Mouse (Mus musculus) lung, postnatal 4 days (tissue): ENCODE results near the gene Plgrkt.
"Not testable (repeated sequence)": the region's sequence is repeated elsewhere in the genome, so short reads cannot be mapped to it uniquely, and the experiment has no call there.

Source experiments
- DNase-seq, 2 experiments: peaks; one replicate each; pipeline ENCODE4 v3.0.0; 2021

Plgrkt gene

DNA sequence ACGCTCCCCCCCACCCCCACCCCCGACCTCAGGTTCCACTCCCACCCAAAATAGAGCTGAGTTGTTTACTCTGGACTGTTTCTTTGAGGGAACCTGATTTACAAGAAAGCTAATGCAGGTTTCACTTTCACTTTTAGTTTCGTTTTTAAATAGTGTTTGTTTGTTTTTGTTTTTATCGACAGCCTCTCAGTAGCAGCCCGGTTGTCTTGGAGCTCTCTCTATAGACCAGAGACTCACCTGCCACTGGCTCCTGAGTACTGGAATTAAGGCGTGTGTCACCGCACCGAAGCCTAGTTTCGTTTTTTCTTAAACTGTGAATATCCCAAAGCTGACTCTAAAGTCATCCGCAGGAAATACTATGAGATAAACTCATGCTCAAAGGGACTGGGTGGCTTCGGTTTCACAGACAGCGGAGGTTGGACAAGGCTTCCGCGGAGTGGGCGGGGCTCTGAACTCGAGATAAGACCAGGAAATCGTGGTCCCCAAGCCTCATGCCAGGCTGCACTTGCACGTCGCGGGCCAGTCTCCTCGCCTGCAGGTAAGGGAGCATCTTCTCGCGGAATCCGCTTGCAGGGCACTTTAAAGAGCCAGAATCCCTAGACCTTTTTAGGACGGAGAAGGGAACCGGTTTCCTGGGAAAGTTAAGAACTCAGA is at the start of gene Plgrkt, which contains the start of gene Cd274:
Gene Plgrkt, minus strand, starts transcription at position 422 of the 654 bp plus-strand sequence.
Gene Cd274, plus strand, starts transcription at position 487 of the 654 bp plus-strand sequence.
- DNase-seq, result peak; percentile 85 to 89

DNA sequence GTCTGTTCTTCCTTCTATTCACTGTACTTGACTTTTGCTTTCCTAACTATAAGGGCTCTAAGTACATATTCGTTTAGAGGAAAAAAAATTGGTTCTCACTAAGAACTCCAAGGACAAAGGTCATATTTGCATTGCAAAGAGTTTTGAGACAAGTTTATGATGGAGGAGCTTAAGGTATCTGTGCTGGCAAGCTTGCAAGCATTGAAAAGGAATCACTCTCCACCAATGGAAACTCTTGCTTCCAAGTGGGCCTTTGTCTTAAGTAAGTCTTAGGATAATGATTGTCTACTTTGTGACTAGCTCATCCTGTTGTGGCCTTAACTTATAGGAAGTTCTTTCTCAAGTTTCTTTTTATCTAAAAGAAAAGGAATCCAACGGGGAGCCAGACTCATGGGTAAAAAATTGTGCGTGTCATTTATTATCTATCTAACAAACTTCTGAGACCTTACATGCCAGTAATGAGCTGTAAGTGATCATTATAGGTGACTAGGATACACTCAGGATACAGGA is 49.3 kb upstream of the Plgrkt start:
- DNase-seq, result no peak

DNA sequence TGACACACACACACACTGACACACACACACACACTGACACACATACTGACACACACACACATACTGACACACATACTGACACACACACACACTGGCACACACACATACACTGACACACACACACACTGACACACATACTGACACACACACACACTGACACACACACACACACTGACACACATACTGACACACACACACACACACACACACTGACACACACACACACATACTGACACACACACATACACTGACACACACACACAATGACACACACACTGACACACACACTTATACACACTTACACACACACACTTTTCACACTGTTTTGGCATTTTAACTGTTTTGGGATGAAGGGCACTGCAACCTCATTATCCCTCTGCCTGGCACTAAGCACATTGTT is 47.7 kb upstream of the Plgrkt start:
- DNase-seq, result not testable (repeated sequence)

DNA sequence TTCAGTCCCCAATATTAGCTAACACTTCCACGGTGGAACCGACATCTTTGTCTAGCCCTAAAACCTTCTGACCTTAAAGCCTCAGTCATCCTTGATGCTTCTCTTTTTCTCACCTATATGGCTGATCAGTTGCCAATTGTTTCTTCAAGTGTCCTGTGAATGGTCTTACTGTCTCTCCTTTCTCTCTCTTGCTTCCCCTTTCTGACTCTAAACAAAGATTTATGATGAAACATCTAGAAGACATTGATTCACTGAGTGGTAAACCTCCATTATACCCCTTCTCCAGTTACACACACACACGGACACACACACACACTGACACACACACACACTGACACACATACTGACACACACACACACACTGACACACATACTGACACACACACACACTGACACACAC is 47.3 kb upstream of the Plgrkt start:
- DNase-seq, result no peak

DNA sequence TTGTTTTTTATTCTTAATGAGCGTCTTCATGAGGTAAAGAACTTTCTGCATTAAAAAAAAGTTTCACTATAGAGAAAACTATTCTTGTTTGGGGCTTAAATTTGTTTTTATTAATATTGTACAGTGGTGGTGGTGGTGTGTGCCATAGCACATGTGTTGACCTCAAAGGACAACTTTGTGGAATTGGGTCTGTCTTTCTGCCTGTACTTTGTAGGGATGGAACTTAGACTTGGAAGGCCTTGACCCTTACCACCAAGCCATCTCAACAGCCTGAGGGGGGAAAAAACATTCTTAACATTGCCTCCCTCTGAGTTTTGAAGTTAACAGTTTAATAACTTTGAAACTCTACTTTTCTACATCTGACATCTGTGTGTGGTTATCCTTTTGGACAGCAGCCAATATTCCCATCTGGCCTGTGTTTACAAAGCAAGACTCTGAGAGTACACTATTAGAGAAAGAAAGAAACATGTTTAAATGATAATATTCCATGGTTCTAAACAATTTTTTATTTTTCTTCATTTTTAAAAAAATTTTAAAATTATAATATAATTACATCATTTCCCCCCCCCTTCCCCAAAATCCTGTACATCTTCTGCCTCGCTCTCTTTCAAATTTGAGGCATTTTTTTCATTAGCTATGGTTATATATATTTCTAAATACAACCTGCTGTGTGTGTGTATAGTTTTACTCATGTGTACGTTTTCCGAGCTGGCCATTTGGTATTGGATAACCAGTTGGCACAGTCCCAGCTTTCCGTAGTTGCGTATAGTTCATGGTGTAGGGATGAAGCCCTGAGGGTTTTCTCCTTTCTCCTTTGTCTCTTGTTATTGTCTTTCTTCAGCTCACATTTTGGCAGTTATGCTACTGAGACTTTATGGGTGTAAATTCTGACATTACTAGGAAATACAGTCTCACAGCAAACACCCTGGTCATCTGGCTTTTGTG is 45.6 kb upstream of the Plgrkt start:
- no peak for DNase-seq

DNA sequence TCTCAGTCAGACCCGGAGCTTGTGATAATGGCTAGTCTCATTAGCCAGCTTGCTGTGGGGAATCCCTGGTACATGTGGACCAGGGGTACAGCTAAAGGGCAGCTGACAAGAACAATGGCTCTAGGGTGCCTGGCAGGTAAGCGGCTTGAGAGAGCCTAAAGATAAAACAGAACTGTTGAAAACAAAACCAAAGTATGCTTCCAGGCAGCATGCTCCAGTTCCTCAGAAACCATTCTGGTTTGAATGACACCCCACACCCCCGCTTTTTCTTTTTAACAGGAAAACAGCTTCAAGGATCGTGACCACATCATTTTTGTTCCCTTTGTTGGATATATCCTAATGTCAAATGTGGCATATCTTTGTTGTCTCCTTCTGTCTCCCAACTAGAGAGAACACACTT is 43.4 kb upstream of the Plgrkt start, which contains the start of gene Pdcd1lg2:
Gene Pdcd1lg2, plus strand, starts transcription at position 301 of the 400 bp plus-strand sequence.
- DNase-seq, result no peak

DNA sequence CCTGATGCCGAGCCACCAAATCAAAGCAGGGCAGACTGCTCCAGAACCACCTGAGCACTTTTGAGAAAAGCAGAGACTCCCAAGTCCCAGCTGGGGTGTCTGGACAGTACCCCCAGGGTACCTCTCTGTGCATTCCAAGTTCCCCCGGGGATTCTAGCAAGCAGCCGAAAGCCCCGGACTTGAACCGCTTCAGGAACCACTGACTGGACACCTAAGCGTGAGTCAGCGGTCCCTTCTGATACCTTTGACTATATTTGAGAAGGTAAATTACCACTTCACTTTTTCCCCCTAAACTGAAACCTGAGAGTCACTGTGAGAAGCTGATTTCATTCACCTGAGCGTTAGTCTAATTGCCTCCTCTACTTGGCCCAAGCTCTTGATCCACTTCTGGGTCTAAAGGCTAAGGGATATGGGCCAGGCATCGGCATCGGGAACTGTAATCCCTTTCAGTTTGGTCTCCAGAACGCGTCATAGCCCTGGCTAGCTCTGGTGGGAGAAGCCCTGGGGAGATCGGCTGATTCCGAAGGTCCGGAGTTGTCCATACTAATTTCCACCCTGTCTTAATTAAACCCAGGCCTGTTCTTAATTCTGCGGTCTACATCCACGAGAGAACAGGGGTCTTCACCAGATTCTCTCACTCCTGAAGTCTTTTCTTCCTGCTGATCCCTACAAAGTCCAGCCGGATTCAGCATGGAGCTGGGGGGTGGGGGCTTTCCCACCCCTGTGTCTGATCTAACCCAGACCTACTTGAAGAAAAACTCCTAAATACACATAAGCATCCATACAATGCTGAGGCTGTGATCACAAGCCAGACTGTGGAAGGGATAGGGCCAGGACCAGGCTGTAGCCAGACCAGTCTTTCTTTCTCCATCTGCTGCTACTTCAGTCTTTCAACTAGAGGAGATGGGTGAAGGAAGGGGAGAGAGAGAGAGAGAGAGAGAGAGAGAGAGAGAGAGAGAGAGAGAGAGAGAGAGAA is 39.1 kb upstream of the Plgrkt start:
- DNase-seq, result no peak

DNA sequence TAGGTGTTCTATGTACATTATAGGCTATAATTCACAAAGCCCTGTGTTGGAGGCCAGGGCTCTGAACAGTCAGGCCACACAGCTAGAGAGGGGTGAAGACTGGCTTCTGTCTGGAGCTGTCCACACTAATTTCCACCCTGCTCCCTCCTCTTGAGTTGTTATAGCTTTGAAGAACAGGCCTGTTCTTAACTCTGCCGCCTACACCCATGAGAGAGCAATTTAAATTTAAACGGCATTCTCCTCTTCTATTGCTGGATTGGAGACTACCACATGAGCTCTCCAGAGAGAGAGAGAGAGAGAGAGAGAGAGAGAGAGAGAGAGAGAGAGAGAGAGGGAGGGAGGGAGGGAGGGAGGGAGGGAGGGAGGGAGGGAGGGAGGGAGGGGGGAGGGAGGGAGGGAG is 38.2 kb upstream of the Plgrkt start:
- DNase-seq, result no peak

DNA sequence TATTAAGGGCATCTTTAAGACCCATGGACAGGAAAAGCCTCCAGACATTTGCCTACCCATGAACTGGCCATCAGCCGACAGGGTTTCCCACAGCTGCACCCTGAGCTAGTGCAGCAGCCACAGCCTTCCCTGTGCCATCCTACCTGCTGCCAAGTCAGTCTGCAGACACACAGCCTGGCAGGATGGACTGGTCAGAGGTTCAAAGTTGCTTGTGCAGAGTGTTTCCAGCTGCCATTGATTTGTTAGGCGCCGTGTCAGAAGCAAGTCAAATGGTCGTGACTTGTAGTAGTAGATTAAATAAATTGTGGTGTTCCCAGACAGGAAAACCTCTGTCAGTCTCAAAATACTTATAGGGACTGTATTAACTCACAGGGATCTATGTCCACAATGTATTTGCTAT is 36.1 kb upstream of the Plgrkt start:
- no peak for DNase-seq

DNA sequence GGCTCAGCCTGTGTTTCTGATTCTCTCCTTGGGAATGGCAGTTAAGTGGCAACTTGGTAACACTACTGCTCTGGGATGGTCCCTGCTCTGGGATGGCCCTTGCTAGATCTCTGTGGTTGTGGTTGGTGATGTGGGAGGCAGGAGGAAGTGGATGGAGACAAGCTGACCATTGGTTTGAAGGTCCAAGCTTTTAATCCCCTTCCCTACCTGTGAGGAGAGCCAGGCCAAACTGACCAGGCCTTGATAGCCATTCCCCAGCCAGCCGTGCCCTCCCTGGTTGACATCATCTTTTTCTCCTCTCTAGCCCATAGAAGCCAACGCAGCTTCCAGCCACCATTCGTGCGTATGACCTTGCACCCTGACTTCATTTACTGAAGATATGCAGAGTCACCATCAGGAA is 35.4 kb upstream of the Plgrkt start:
- DNase-seq, result no peak

DNA sequence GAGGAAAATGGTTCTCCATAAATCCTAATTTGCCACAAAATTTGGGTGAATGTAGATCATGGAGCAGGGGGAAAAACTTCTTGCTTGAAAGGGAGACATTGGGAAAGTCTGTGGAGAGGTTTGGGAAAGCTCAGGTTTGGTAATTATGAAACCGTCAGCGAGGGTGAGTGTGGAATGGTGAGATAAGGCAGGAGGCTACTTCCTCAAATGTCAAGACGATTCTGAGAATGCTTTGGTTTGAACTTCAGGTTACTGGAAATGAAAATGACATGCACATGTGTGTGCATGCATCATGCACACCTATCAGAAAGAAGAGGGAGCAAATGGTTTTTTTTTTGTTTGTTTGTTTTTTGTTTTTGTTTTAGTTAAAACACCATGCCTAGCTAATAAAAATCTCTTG is 33.3 kb upstream of the Plgrkt start:
- DNase-seq, result no peak

DNA sequence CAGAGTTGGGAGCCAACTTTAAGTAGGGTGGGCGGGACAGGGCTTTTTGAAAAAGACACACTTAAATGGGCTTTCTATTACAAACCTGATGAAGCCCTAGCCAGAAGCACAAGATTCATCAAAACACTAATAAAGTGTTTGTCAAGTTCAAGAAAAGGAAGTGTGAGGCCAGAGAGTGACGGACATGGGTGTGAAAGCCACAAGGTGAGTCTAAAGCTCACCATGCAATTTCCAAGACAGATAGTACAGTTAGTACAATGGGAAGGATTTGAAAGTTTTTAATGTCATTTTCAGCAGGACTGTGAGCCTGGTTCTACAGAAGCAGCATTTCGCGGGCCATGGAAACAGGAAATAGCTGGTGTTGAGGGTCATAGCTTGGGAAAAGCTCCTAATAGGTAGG is 32.6 kb upstream of the Plgrkt start:
- no peak for DNase-seq

DNA sequence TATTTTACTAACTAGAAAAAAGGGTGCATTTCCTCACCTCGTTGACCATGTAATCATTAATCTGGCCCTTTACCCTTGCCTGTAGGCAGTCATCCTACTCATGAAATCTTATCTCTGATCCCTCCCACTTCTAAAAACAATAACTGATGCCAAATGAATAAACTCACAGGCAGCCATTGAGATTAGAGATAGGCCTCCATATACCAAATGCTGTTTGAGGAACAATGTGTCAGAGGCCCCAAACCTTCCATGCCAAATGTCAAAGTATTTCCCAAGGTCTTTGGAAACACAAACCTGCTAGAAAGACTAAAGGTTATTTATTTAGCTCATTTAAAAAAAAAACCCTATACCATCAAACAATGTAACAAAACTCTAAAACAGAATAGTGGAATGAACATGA is 29.2 kb upstream of the Plgrkt start:
- DNase-seq, result no peak

DNA sequence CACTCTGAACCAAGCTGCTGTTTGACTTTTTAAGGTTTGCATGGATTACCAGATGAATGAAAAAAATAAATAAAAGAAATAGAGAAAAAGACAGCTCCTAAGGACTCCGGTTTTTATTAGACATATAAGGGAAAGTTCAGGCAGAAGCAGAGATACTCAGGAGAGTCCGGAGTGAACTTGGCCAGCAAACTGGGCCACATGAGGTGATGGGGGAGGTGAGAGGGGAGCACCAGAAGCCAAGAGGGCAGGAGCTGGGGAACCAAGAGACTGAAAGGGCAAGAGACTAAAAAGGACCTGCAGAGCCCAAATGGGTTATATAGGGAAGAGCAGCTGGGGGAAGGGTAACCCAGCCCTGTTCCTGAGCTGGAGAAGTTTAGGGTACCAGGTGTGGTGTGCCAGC is 27.5 kb upstream of the Plgrkt start:
- DNase-seq, result no peak

DNA sequence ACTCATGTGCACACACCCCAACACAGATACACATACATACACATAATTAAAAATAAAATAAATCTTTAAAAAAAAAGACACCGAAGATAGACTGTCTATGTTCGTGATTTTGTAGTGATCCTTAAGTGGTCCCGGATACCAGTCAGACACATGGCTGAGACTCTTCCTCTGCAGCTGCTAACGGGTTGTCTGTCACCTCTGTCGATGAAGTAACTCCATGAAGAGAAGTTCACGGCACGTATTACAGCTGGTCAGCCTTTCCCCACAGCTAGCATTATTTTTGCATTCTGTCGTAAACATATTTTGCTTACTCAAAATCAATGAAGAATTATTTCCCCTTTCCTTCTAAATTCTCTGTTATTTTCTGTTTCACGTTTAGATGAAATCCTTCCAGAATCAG is 26.1 kb upstream of the Plgrkt start:
- DNase-seq, result no peak

DNA sequence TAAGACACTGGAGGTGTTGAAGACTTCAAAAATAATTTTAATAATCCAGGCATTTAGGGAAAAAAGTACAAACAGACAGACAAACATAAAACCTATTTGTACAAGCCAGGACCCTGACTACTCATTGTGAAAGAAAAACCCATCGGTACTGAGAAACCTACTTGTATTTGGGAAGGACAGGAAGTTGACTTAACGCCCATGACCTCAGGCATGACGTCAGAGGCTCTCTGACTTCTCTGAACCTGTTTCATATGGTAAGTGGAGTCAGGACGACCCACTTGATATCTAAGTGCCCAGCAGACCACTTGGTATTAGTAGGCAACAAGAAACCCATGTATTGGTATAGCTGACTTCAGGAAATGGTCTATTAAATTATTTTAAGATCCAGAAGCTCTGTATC is 24.1 kb upstream of the Plgrkt start:
- DNase-seq, result no peak

DNA sequence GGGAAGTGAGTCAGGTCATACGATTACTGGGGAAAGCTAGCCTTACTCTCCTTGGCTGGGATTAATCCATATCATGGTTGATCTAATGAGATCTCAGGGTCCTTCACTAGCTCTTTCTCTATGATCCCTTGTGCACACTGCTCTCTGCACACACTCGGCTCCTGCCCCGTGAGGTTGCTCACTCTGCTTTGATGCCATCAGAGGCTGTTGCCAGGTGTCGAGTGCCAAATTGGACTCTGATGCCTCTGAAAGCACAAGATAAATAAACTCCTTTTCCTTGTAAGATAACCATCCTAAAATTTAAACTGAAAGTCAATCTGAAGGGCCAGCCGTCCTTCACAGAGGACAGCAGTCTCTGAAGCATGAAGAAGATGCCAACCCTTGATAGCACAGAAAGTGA is 23.3 kb upstream of the Plgrkt start:
- DNase-seq, result no peak

DNA sequence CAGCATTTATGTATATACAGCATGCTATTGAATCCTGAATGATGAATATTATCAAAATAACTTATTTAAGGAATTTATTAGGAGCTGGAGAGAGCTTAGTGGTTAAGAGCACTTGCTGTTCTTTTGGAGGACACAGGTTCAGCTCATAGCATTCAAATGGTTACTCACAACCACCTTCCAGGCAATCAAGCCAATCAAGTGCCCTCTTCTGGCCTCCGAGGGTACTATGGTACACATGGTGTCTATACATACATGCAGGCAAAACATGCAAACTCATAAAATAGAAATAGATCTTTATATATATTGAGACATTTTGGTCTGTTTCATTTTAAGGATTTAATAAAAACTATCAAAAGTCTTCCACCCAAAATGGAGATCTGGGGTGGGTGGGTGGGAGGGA is 21.6 kb upstream of the Plgrkt start:
- DNase-seq, result no peak

DNA sequence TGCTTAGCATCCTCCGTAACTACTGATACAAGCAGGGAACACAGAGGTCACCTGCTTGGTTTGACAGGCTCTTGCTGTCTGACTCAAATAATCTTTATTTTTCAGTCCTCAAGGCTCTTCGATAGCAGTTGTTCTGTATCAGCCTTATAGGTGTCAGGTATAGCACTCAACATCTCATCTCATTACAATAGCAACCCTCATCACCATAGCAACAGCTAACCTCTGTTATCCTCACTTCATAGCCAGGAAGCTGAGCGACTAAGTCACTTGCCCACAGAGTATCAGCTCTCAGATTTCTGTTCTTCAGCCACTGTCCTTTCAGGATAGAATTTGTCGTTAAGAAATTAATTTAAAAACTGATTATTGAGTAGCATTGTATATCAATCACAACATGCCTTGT is 18.6 kb upstream of the Plgrkt start:
- DNase-seq, result no peak

DNA sequence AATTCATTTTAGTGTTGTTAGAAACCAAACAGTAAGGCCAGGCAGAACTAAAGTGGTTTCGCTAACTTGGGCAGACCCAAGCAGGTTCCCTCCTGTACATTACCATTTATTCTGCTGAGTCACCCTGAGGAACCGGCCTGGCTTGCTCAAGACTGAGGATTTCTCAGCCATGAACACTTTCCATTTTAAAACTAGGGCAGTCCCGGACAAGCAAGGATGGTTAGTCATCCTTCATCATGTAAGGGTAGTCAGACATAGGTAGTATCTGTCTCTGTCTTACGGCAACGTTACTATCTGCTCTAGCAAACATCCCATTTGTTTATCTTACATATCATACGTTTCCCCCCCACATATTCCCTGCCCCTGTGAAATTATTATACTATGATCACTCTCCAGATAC is 17.8 kb upstream of the Plgrkt start:
- no peak for DNase-seq

DNA sequence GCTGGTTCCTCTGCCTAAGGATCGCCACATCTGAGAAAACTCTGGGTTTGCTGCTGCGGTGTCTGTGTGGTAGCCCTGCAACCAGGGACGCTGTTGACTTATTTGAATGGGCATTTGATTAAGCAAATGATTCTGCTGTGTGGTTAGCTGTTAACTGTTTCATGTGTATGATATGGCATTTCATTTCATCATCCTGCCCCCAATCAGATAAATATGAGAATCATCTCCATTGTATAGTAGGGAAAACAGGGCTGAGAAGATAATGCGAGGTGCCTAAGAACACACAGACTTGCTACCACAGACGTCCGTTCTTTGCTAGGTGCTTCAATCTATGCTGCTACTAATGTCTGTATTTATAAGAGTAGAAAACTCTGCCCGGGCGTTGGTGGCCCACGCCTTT is 17.2 kb upstream of the Plgrkt start:
- DNase-seq, result no peak

DNA sequence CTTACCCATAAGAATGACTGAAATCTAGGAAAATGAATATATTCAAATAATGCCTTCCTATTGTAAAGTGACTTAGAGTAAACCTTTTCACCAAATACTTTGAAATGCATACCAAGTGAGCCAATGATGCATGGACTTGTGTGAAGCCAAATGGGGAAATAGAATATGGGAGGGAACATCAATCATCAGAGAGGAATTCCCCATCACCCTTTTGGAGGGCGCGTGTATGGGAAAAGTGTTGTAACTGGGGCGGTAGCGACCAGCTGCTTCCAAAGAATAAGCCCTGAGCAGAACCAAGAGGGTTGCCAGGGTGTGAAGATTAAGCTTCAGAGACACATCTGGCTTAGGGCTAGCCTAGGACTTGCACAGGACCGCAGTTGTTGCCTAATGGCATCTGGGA is 16.2 kb upstream of the Plgrkt start:
- DNase-seq, result no peak
